8 mouse cellular contexts compared by ENCODE assay signal in genomic region chr16:12201216-12201615, GRCm38 (mm10).
A peak's percentile ranks its signal among the peaks of the same experiment; 100 is the strongest.
DNase-seq lines count a peak whose midpoint lies in the region; ATAC-seq and TF ChIP-seq lines count a peak whose summit lies in the region.

No protein-coding gene starts in this region.

- no peaks in the 10 kb centered on the region for H3K36me3 ChIP-seq in forebrain, embryonic 14.5 days (ENCODE audit: control insufficient read depth, insufficient read depth, low read length)
- no peaks in the 10 kb centered on the region for H3K36me3 ChIP-seq in forebrain, embryonic 13.5 days (ENCODE audit: poor library complexity, severe bottlenecking)
- H3K36me3 ChIP-seq in liver, embryonic 14.5 days (replicated peaks; ENCODE audit: control insufficient read depth, insufficient read depth, low read depth): no peaks in the 10 kb centered on the region
- H3K36me3 ChIP-seq in liver, embryonic 11.5 days (ENCODE audit: control insufficient read depth, insufficient read depth, low read length): no peaks in the 10 kb centered on the region
- H3K36me3 ChIP-seq in midbrain, embryonic 15.5 days (replicated peaks): no peaks in the 10 kb centered on the region

- no peak overlapping the region for H3K4me2 ChIP-seq in forebrain, embryonic 14.5 days (ENCODE audit: low read length)
- H3K4me2 ChIP-seq in forebrain, embryonic 13.5 days: no peak overlapping the region
- no peak overlapping the region for H3K4me2 ChIP-seq in liver, embryonic 14.5 days (ENCODE audit: low read depth)
- H3K4me2 ChIP-seq in liver, embryonic 11.5 days: no peak overlapping the region
- no peak overlapping the region for H3K4me2 ChIP-seq in midbrain, embryonic 15.5 days

- no peak overlapping the region for H3K4me3 ChIP-seq in forebrain, embryonic 14.5 days (ENCODE audit: low read depth, low read length)
- H3K4me3 ChIP-seq in forebrain, embryonic 13.5 days: no peak overlapping the region
- no peak overlapping the region for H3K4me3 ChIP-seq in liver, embryonic 14.5 days (ENCODE audit: insufficient read depth in 1 of 2, low read depth in 2 of 2, low read length in 2 of 2)
- no peak overlapping the region for H3K4me3 ChIP-seq in liver, embryonic 11.5 days (ENCODE audit: low read depth, low read length)
- H3K4me3 ChIP-seq in midbrain, embryonic 15.5 days: no peak overlapping the region

- no peak overlapping the region for H3K9ac ChIP-seq in forebrain, embryonic 14.5 days (ENCODE audit: low read length)
- no peak overlapping the region for H3K9ac ChIP-seq in forebrain, embryonic 13.5 days
- no peak overlapping the region for H3K9ac ChIP-seq in liver, embryonic 14.5 days (replicated peaks)
- H3K9ac ChIP-seq in liver, embryonic 11.5 days (ENCODE audit: low read depth, low read length): no peak overlapping the region
- H3K9ac ChIP-seq in midbrain, embryonic 15.5 days: no peak overlapping the region

- TF ChIP-seq EP300 in liver, embryonic 14.5 days (IDR thresholded peaks at IDR 0.05; ENCODE audit: low read depth): no peak

- no peaks in the 10 kb centered on the region for H3K9me3 ChIP-seq in forebrain, embryonic 14.5 days (replicated peaks; ENCODE audit: control insufficient read depth, low read length)
- H3K9me3 ChIP-seq in forebrain, embryonic 13.5 days (replicated peaks): no peaks in the 10 kb centered on the region
- H3K9me3 ChIP-seq in liver, embryonic 14.5 days (ENCODE audit: control insufficient read depth, low read length): no peaks in the 10 kb centered on the region
- H3K9me3 ChIP-seq in liver, embryonic 11.5 days (ENCODE audit: control insufficient read depth, low read length): no peaks in the 10 kb centered on the region
- H3K9me3 ChIP-seq in midbrain, embryonic 15.5 days: no peaks in the 10 kb centered on the region

- TF ChIP-seq CTCF in liver, embryonic 14.5 days (IDR thresholded peaks at IDR 0.05; ENCODE audit: low read depth): peak; percentile 49

- DNase-seq in forebrain, embryonic 14.5 days (ENCODE audit: low spot score): peak; percentile 70
- no peak for DNase-seq in liver, embryonic 14.5 days (ENCODE audit: low read depth in 3 of 3, low spot score in 3 of 3)
- no peak for DNase-seq in liver, embryonic 11.5 days (ENCODE audit: low spot score)
- peak; percentile 63 to 78 for DNase-seq in cerebellum, postnatal 10 days
- peak; percentile 67 for DNase-seq in retina, embryonic 14.5 days (ENCODE audit: low spot score)
- DNase-seq in neural tube, embryonic 10.5 days (ENCODE audit: extremely low spot score, low spot score): no peak

- 24% methylated on average over 3 of the region's 3 CpGs for WGBS in forebrain, embryonic 14.5 days
- WGBS in forebrain, embryonic 13.5 days: 25% methylated on average over 3 of the region's 3 CpGs
- WGBS in liver, embryonic 14.5 days (ENCODE audit: insufficient replicate concordance): 15% methylated on average over 3 of the region's 3 CpGs
- WGBS in liver, embryonic 11.5 days: 24% methylated on average over 3 of the region's 3 CpGs
- 26% methylated on average over 3 of the region's 3 CpGs for WGBS in midbrain, embryonic 15.5 days

- H3K4me1 ChIP-seq in forebrain, embryonic 14.5 days (ENCODE audit: control insufficient read depth, insufficient read depth, low read length): no peaks in the 10 kb centered on the region
- H3K4me1 ChIP-seq in forebrain, embryonic 13.5 days: no peaks in the 10 kb centered on the region
- H3K4me1 ChIP-seq in liver, embryonic 14.5 days (replicated peaks; ENCODE audit: control insufficient read depth in 2 of 2, insufficient read depth in 2 of 2, low read length in 1 of 2): peaks cover 0 to 2% of the 10 kb centered on the region in 2 experiments; a peak in 1 of 4 replicates
- H3K4me1 ChIP-seq in liver, embryonic 11.5 days (replicated peaks; ENCODE audit: control insufficient read depth, insufficient read depth, low read length): no peaks in the 10 kb centered on the region
- no peaks in the 10 kb centered on the region for H3K4me1 ChIP-seq in midbrain, embryonic 15.5 days

- no peak overlapping the region for H3K27ac ChIP-seq in forebrain, embryonic 14.5 days (ENCODE audit: low read depth, low read length)
- H3K27ac ChIP-seq in forebrain, embryonic 13.5 days: no peak overlapping the region
- no peak overlapping the region for H3K27ac ChIP-seq in liver, embryonic 14.5 days
- no peak overlapping the region for H3K27ac ChIP-seq in liver, embryonic 11.5 days (ENCODE audit: low read depth, low read length)
- no peak overlapping the region for H3K27ac ChIP-seq in midbrain, embryonic 15.5 days

- no peak for ATAC-seq in forebrain, embryonic 14.5 days
- ATAC-seq in forebrain, embryonic 13.5 days: no peak
- no peak for ATAC-seq in liver, embryonic 14.5 days (ENCODE audit: insufficient read depth)
- no peak for ATAC-seq in liver, embryonic 11.5 days (replicated peaks; ENCODE audit: low FRiP score)
- no peak for ATAC-seq in midbrain, embryonic 15.5 days (replicated peaks)

- H3K27me3 ChIP-seq in forebrain, embryonic 14.5 days (replicated peaks; ENCODE audit: control insufficient read depth, insufficient read depth, low read length): no peaks in the 10 kb centered on the region
- H3K27me3 ChIP-seq in forebrain, embryonic 13.5 days: no peaks in the 10 kb centered on the region
- H3K27me3 ChIP-seq in liver, embryonic 14.5 days (ENCODE audit: control insufficient read depth, insufficient read depth, low read length): no peaks in the 10 kb centered on the region
- no peaks in the 10 kb centered on the region for H3K27me3 ChIP-seq in liver, embryonic 11.5 days (replicated peaks; ENCODE audit: control insufficient read depth, insufficient read depth, low read length)
- no peaks in the 10 kb centered on the region for H3K27me3 ChIP-seq in midbrain, embryonic 15.5 days (replicated peaks)

Comparison
In these comparisons a context has a peak if more than half of its experiments do, and no peak if none do; other contexts are left out.
1. DNase-seq: peak in forebrain, embryonic 14.5 days (single experiment), cerebellum, postnatal 10 days (2 of 2) and retina, embryonic 14.5 days (single experiment); none in liver, embryonic 14.5 days (0 of 3), liver, embryonic 11.5 days (single experiment) and neural tube, embryonic 10.5 days (single experiment).